Mouse (Mus musculus) liver, embryonic 14.5 days (tissue): Measurements from ENCODE around the gene Nnmt. TPM values are rescaled to one million over a fixed set of nuclear protein-coding genes. Genes with fewer than 3 reads are reported as not detected.

ENCODE experiments used
- ATAC-seq: fragments of 200-750 bp; cut with Nextera tagmentation; 2 replicates; pipeline ENCODE4 v1.8.0; 2017; ENCODE audit warnings: moderate number of reproducible peaks, mild to moderate bottlenecking, moderate library complexity; ENCODE audit not compliant: insufficient read depth
- DNase-seq, 3 experiments: peaks; one replicate each; pipeline ENCODE4 v3.0.0-alpha.2; 2012 to 2013; ENCODE audit warnings: low read depth in 3 of 3, low spot score in 3 of 3
- H3K27ac ChIP-seq: fragments of 300-500 bp; sonication (generic); 2 replicates; pipeline ENCODE4 v1.5.1; 2014; ENCODE audit warnings: moderate library complexity, mild to moderate bottlenecking, control low read depth, inconsistent platforms
- H3K27me3 ChIP-seq: fragments of 300-500 bp; sonication (generic); 2 replicates; pipeline ENCODE4 v1.6.1; 2014; ENCODE audit warnings: mild to moderate bottlenecking, low read length, moderate library complexity; ENCODE audit not compliant: control insufficient read depth, insufficient read depth
- H3K36me3 ChIP-seq: fragments of 300-500 bp; sonication (generic); replicated peaks from 2 replicates; pipeline ENCODE4 v1.6.1; 2014; ENCODE audit warnings: low read depth; ENCODE audit not compliant: control insufficient read depth, insufficient read depth
- H3K4me1 ChIP-seq, 2 experiments: fragments of 200-500 bp in 1 of 2; fragments of 300-500 bp in 1 of 2; sonication (generic) in 1 of 2; replicated peaks; 2 replicates each; pipeline ENCODE4 v1.6.1; 2012 to 2014; ENCODE audit warnings: antibody characterized with exemption in 1 of 2, inconsistent platforms in 1 of 2, low read length in 1 of 2; ENCODE audit not compliant: control insufficient read depth in 2 of 2, insufficient read depth in 2 of 2
- H3K4me2 ChIP-seq: fragments of 300-500 bp; sonication (generic); 2 replicates; pipeline ENCODE4 v1.6.1; 2014; ENCODE audit warnings: low read depth, mild to moderate bottlenecking, control low read depth, moderate library complexity
- H3K4me3 ChIP-seq, 2 experiments: fragments of 200-500 bp in 1 of 2; fragments of 300-500 bp in 1 of 2; sonication (generic) in 1 of 2; 2 replicates each; pipeline ENCODE4 v1.5.1; 2012 to 2014; ENCODE audit warnings: low read depth in 2 of 2, low read length in 2 of 2, mild to moderate bottlenecking in 2 of 2, control low read depth in 1 of 2, inconsistent platforms in 1 of 2, moderate library complexity in 1 of 2; ENCODE audit not compliant: insufficient read depth in 1 of 2
- H3K9ac ChIP-seq: fragments of 300-500 bp; sonication (generic); replicated peaks from 2 replicates; pipeline ENCODE4 v1.6.1; 2014; ENCODE audit warnings: mild to moderate bottlenecking, control low read depth, moderate library complexity
- H3K9me3 ChIP-seq: fragments of 300-500 bp; sonication (generic); 2 replicates; pipeline ENCODE4 v1.6.1; 2016; ENCODE audit warnings: low read length, mixed read lengths; ENCODE audit not compliant: control insufficient read depth
- CTCF ChIP-seq: IDR thresholded peaks from 2 replicates; pipeline ENCODE4 v1.5.1; 2016; ENCODE audit warnings: antibody characterized with exemption, low read depth, control low read depth
- EP300 ChIP-seq: IDR thresholded peaks from 2 replicates; pipeline ENCODE4 v1.6.1; 2016; ENCODE audit warnings: antibody characterized with exemption, low read depth
- WGBS: fragments of 180-500 bp; shearing (Covaris S2); extraction: QIAGEN DNeasy Blood & Tissue Kit; methylation state at CpG from one replicate; pipeline ENCODE4 v1.1.7; 2014; ENCODE audit not compliant: insufficient replicate concordance; 5-methylcytosine and 5-hydroxymethylcytosine counted together
- polyA plus RNA-seq, 2 experiments: library from polyadenylated mRNA; depleted of rRNA in 1 of 2; stranded (reverse) in 1 of 2; unstranded in 1 of 2; fragments of >200 nt; fragmentation: Nextera tagmentation in 1 of 2; extraction: Ambion mirVana in 1 of 2; gene quantifications; 2 replicates each; pipeline versions ENCODE4 v1.2.1 to v1.2.3; 2012 to 2014

Nnmt gene
- polyA plus RNA-seq, 2 experiments, result 0.04 to 0.19 TPM

DNA sequence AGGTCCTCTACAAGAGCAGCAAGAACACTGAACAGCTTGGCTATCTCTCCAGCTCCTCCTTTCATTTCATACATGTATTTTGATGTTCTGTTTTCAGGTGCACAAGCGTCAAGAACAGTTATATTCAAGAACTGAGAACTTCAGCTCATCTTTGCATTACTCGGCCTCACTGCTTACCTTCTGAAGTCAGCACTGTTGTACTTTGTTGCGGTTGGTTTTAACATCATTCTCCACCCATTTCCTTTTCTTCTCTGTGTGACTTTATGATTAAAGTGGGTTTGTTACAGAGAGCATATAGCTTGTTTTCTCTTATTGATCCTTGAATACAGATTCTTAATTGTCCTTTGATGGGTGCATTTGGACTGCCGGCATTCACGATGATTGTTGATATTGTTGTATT is 42.6 kb downstream of the Nnmt start:
- Histone ChIP-seq H3K9me3 (no peaks in the 10 kb centered on the region), H3K36me3 (no peaks in the 10 kb centered on the region), H3K27ac (no peak overlapping the region), H3K27me3 (no peaks in the 10 kb centered on the region), H3K4me3 (no peak overlapping the region), H3K4me1 (0 out of 4 replicates have a peak, but pooled peaks cover 0 to 2% of the 10 kb centered on the region in 2 experiments), H3K4me2 (no peak overlapping the region), H3K9ac (no peak overlapping the region)
- TF ChIP-seq CTCF (no peak), EP300 (no peak)
- WGBS, result 66% methylated on average over 5 of the region's 5 CpGs
- no peak for ATAC-seq
- no peak for DNase-seq

DNA sequence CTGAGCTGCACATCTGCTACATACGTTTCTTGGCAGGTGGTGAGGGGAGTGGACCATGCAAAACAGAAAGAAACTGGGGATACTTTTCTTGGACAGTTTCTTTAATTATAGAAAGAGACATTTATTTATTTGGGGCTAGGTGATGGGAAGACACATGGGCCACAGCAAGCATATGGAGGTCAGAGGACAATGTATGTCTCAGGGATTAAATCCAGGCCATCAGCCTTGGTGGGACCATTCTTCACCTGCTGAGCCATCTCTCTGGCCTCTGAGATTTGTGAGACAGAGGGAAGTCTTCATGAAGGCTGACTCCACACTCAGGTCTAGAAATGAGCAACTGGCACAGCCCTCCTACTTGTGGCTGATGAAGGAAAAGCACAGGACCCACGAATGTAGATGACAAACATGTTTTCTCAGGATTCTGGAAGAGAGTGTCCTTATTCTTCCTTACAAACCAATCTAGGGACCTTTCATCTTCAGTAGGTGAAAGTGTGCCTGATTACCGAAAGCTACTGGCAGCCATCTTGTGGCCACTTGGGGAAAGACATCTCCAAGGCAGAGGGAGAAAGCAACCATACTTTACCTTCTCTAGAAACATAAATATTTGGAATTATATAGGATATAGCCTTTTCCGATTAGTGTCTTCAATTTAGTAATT is 45.3 kb downstream of the Nnmt start:
- no peaks in the 10 kb centered on the region for H3K36me3 ChIP-seq
- DNase-seq (peak in 1 of 3 experiments; percentile 6), ATAC-seq (no peak)
- no peaks in the 10 kb centered on the region for H3K27me3 ChIP-seq
- TF ChIP-seq EP300, result no peak
- TF ChIP-seq CTCF, result peak; percentile 68
- no peak overlapping the region for H3K9ac ChIP-seq
- H3K4me2 ChIP-seq, result no peak overlapping the region
- no peak overlapping the region for H3K4me3 ChIP-seq
- no peak overlapping the region for H3K27ac ChIP-seq
- 13% methylated on average over 4 of the region's 4 CpGs for WGBS
- 0 out of 4 replicates have a peak, but pooled peaks cover 0 to 2% of the 10 kb centered on the region in 2 experiments for H3K4me1 ChIP-seq
- no peaks in the 10 kb centered on the region for H3K9me3 ChIP-seq

DNA sequence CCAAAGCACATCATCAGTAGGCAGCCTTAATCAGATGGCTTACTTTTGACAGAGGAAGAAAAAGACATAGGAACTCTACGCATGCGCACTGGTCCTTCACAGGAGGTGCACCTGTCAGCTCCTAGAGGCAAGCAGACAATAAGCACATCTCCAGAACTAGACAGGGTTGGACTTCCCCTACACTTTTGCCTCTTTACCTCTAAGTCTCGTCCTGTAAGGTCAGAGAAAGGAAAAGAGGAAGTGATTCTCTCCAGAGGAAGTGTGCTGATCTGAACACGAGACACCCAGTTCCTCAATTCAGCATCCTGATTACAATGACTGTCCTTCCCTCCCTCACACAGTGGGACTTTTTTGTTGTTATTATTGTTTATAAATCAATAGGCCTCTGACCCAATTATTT is 46.3 kb downstream of the Nnmt start:
- Histone ChIP-seq H3K4me1 (0 out of 4 replicates have a peak, but pooled peaks cover 0 to 2% of the 10 kb centered on the region in 2 experiments), H3K4me2 (no peak overlapping the region), H3K27ac (no peak overlapping the region), H3K4me3 (no peak overlapping the region), H3K9ac (no peak overlapping the region), H3K27me3 (no peaks in the 10 kb centered on the region), H3K9me3 (no peaks in the 10 kb centered on the region), H3K36me3 (no peaks in the 10 kb centered on the region)
- ATAC-seq (no peak), DNase-seq (peak in 1 of 3 experiments; percentile 20)
- TF ChIP-seq CTCF, result no peak
- no peak for TF ChIP-seq EP300
- 18% methylated on average over 4 of the region's 4 CpGs for WGBS

DNA sequence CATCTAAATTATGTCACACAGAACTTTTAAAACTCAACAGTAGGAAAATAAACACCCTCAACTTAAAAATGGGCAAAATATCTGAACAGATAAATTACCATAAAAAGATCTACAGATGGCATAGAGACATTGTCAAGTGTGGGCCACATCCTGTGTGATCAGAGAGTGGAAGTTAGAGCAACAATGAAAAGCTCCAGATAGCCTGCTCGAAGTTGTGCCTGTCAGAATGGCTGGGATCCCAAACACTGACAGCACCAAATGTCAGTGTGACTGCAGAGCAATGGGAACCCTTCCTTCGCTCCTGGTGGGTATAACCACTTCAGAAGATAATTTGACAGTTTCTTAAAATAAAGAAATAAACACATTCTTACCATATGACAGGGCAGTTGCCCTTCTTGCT is 55.9 kb downstream of the Nnmt start:
- Histone ChIP-seq H3K4me1 (no peaks in the 10 kb centered on the region), H3K9ac (no peak overlapping the region), H3K27me3 (no peaks in the 10 kb centered on the region), H3K9me3 (no peaks in the 10 kb centered on the region), H3K4me3 (no peak overlapping the region), H3K27ac (no peak overlapping the region), H3K4me2 (no peak overlapping the region), H3K36me3 (no peaks in the 10 kb centered on the region)
- TF ChIP-seq EP300, result no peak
- no peak for TF ChIP-seq CTCF
- ATAC-seq (no peak), DNase-seq (no peak)
- WGBS, result 49% methylated on average over 2 of the region's 2 CpGs

DNA sequence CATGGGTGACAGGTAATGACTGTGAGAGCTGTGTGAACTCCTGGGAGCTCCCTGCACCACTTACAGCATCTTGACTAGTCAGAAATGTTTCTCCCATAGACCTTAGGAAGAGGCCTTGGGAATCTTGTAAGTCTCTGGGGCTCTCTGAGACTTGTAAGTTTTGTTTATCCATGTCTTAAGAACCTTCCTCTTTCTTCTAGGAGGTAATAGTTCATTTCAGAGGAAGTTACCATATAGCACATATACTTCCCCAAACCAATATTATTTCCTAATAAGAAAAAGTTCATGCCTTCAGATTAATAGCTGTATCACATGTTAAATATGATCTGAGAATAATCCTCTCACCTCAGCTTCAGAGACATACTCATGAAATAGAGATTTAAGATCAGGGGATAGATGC is 57.7 kb downstream of the Nnmt start:
- TF ChIP-seq CTCF (no peak), EP300 (no peak)
- H3K27ac ChIP-seq, result no peak overlapping the region

More for the DNA sequence above, 57.7 kb downstream of the Nnmt start:
- Histone ChIP-seq H3K27me3 (no peaks in the 10 kb centered on the region), H3K4me3 (no peak overlapping the region), H3K9ac (no peak overlapping the region), H3K36me3 (no peaks in the 10 kb centered on the region), H3K4me2 (no peak overlapping the region), H3K4me1 (no peaks in the 10 kb centered on the region), H3K9me3 (no peaks in the 10 kb centered on the region)
- DNase-seq, result no peak
- ATAC-seq, result no peak

Other genes starting within 250 kb of the Nnmt start
- 40.9 and 64.4 TPM in 2 replicates for gene Rexo2, start 124.5 kb downstream of the Nnmt start, polyA plus RNA-seq (2012; rRNA removed)
- 95.7 and 95.8 TPM in 2 replicates for gene Rexo2, start 124.5 kb downstream of the Nnmt start, polyA plus RNA-seq (2014; fragmentation: Nextera tagmentation; extraction: Ambion mirVana)
- 16.9 and 19.7 TPM in 2 replicates for gene Rbm7, start 109.9 kb downstream of the Nnmt start, polyA plus RNA-seq (2012; rRNA removed)
- 56.1 and 60.9 TPM in 2 replicates for gene Rbm7, start 109.9 kb downstream of the Nnmt start, polyA plus RNA-seq (2014; fragmentation: Nextera tagmentation; extraction: Ambion mirVana)
- gene Gm5617, start 109.7 kb downstream of the Nnmt start, polyA plus RNA-seq (2012; rRNA removed), result 10.5 and 16.0 TPM in 2 replicates
- gene Gm5617, start 109.7 kb downstream of the Nnmt start, polyA plus RNA-seq (2014; fragmentation: Nextera tagmentation; extraction: Ambion mirVana), result 16.4 and 19.3 TPM in 2 replicates
- 0.24 and 0.26 TPM in 2 replicates for gene Zbtb16, start 231.1 kb upstream of the Nnmt start, polyA plus RNA-seq (2012; rRNA removed)
- gene Zbtb16, start 231.1 kb upstream of the Nnmt start, polyA plus RNA-seq (2014; fragmentation: Nextera tagmentation; extraction: Ambion mirVana), result 0.24 and 0.30 TPM in 2 replicates